Mouse (Mus musculus) lung, postnatal 0 days (tissue): ENCODE measurements around the gene Gpr183. TPM values are rescaled to one million over a fixed set of nuclear protein-coding genes. Genes with fewer than 3 reads are reported as not detected.

Experiments used
- ATAC-seq: fragments of 200-750 bp; cut with Nextera tagmentation; 2 replicates; pipeline ENCODE4 v1.8.0; 2017; ENCODE audit warnings: moderate library complexity
- DNase-seq: peaks from one replicate; pipeline ENCODE4 v3.0.0-alpha.2; 2016; ENCODE audit warnings: low spot score
- H3K27ac ChIP-seq: fragments of 300-500 bp; sonication (generic); 2 replicates; pipeline ENCODE4 v1.5.1; 2014; ENCODE audit warnings: antibody characterized with exemption, mild to moderate bottlenecking, low read length, mixed read lengths
- H3K27me3 ChIP-seq: fragments of 300-500 bp; sonication (generic); replicated peaks from 2 replicates; pipeline ENCODE4 v1.6.1; 2014; ENCODE audit warnings: low read length, mixed read lengths; ENCODE audit not compliant: insufficient read depth
- H3K36me3 ChIP-seq: fragments of 300-500 bp; sonication (generic); 2 replicates; pipeline ENCODE4 v1.6.1; 2014; ENCODE audit warnings: low read length, mixed read lengths; ENCODE audit not compliant: insufficient read depth
- H3K4me1 ChIP-seq: fragments of 300-500 bp; sonication (generic); 2 replicates; pipeline ENCODE4 v1.6.1; 2014; ENCODE audit warnings: antibody characterized with exemption, low read depth, low read length, mixed read lengths; ENCODE audit not compliant: insufficient read depth
- H3K4me2 ChIP-seq: fragments of 300-500 bp; sonication (generic); replicated peaks from 2 replicates; pipeline ENCODE4 v1.6.1; 2014; ENCODE audit warnings: low read depth, mild to moderate bottlenecking, low read length, moderate library complexity, mixed read lengths
- H3K4me3 ChIP-seq: fragments of 300-500 bp; sonication (generic); 2 replicates; pipeline ENCODE4 v1.5.1; 2014; ENCODE audit warnings: low read depth, low read length
- H3K9ac ChIP-seq: fragments of 300-500 bp; sonication (generic); replicated peaks from 2 replicates; pipeline ENCODE4 v1.6.1; 2014; ENCODE audit warnings: low read depth, mild to moderate bottlenecking
- H3K9me3 ChIP-seq: fragments of 300-500 bp; sonication (generic); 2 replicates; pipeline ENCODE4 v1.6.1; 2016; ENCODE audit warnings: low read length, mixed read lengths
- CTCF ChIP-seq: IDR thresholded peaks from 2 replicates; pipeline ENCODE4 v1.5.1; 2016; ENCODE audit warnings: antibody characterized with exemption, mild to moderate bottlenecking
- EP300 ChIP-seq: IDR thresholded peaks from 2 replicates; pipeline ENCODE4 v1.6.1; 2016; ENCODE audit warnings: antibody characterized with exemption, mild to moderate bottlenecking, control low read depth
- WGBS: fragments of 180-500 bp; shearing (Covaris S2); extraction: QIAGEN DNeasy Blood & Tissue Kit; methylation state at CpG from one replicate; pipeline ENCODE4 v1.1.7; 2014; 5-methylcytosine and 5-hydroxymethylcytosine counted together
- polyA plus RNA-seq: library from polyadenylated mRNA; unstranded; fragments of >200 nt; fragmentation: Nextera tagmentation; extraction: Ambion mirVana; gene quantifications from 2 replicates; pipeline ENCODE4 v1.2.1, GENCODE M21; 2015

Gene Gpr183
- polyA plus RNA-seq, 1 experiment from 2014 or later = 1.6 TPM

DNA sequence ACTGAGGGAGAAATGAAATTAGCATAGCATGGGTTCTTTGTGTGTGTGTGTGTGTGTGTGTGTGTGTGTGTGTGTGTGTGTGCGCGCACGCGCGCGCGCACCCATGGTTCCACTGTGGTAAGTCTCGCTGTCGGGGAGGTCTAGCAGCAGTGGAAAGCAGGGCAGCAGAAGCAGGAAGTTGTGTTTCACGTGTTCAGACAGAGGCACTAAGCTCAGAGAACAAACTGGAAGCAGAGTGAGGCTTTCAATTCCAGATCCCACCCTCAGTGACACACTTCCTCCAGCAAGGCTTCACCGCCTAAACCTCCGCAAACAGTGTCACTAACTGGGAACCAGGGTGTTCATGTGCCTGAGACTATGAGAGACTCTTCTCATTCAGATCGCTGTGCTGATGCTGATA lies 44.5 kb upstream of the Gpr183 start:
- H3K4me1 ChIP-seq = no peaks in the 10 kb centered on the region
- no peak for TF ChIP-seq EP300
- no peak for TF ChIP-seq CTCF
- H3K9ac ChIP-seq = no peak overlapping the region
- DNase-seq = peak; percentile 49
- H3K27me3 ChIP-seq = no peaks in the 10 kb centered on the region
- H3K27ac ChIP-seq = no peak overlapping the region
- H3K4me2 ChIP-seq = no peak overlapping the region
- no peaks in the 10 kb centered on the region for H3K9me3 ChIP-seq
- H3K36me3 ChIP-seq = 0 out of 2 replicates have a peak, but pooled peaks cover 6% of the 10 kb centered on the region
- peak; percentile 9; the same call in 1 of the 2 replicates for ATAC-seq
- WGBS = 83% methylated on average over 13 of the region's 13 CpGs
- no peak overlapping the region for H3K4me3 ChIP-seq

DNA sequence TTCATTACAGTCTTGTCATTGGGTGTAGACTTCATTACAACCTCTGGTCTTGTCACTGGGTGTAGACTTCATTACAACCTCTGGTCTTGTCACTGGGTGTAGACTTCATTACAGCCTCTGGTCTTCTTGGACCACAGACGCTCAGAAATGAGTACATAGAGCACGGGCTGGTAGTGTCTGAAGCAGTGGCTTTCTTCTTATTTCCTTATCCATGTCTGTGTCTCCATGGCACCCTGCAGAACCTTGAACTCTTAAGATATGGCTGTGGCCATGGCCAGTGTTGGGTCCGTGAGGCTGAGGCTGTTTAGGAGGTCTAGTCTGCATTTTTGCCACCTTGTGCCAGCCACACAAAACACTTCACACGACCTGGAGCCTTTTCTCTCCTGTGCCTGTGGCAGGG lies 43.3 kb upstream of the Gpr183 start:
- ATAC-seq (no peak), DNase-seq (no peak)
- 90% methylated on average over 4 of the region's 4 CpGs for WGBS

GRCm38 (mm10) chr14:122003812-122004211 lies 38.8 kb upstream of the Gpr183 start:
- no peaks in the 10 kb centered on the region for H3K9me3 ChIP-seq
- H3K4me2 ChIP-seq = no peak overlapping the region
- no peaks in the 10 kb centered on the region for H3K36me3 ChIP-seq
- no peak for ATAC-seq
- no peak overlapping the region for H3K9ac ChIP-seq
- no peaks in the 10 kb centered on the region for H3K27me3 ChIP-seq
- no peak for DNase-seq
- H3K4me1 ChIP-seq = no peaks in the 10 kb centered on the region
- TF ChIP-seq EP300 (no peak), CTCF (no peak)
- no peak overlapping the region for H3K4me3 ChIP-seq
- H3K27ac ChIP-seq = no peak overlapping the region

More for the DNA sequence above, 43.3 kb upstream of the Gpr183 start:
- H3K36me3 ChIP-seq = 0 out of 2 replicates have a peak, but pooled peaks cover 6% of the 10 kb centered on the region
- H3K4me2 ChIP-seq = no peak overlapping the region
- TF ChIP-seq CTCF (no peak), EP300 (no peak)
- H3K9ac ChIP-seq = no peak overlapping the region
- H3K4me3 ChIP-seq = no peak overlapping the region
- no peak overlapping the region for H3K27ac ChIP-seq
- H3K9me3 ChIP-seq = no peaks in the 10 kb centered on the region
- no peaks in the 10 kb centered on the region for H3K4me1 ChIP-seq
- no peaks in the 10 kb centered on the region for H3K27me3 ChIP-seq

DNA sequence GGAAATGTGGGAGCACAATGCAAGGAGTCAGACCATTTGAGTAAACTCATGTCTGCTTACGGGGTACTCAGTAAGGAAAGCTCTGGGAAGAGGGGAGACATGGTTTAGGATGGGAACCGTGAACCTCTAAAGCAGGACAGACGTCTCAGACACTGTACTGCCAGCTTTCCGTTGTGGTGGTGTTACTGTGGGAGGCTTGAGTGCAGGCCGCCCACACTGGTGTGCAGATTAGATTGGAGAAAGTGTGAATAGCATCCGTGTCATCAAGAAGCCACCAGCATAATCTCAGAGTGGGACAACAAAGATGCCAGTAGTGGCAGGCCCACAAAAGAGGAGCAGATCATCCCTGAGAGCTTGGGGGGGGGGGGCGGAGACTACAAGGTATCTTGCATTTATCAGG lies 37.2 kb upstream of the Gpr183 start:
- H3K27me3 ChIP-seq = no peaks in the 10 kb centered on the region
- no peaks in the 10 kb centered on the region for H3K9me3 ChIP-seq
- no peaks in the 10 kb centered on the region for H3K4me1 ChIP-seq
- H3K36me3 ChIP-seq = no peaks in the 10 kb centered on the region
- WGBS = 87% methylated on average over 6 of the region's 7 CpGs
- TF ChIP-seq CTCF = no peak
- no peak for TF ChIP-seq EP300
- no peak overlapping the region for H3K4me3 ChIP-seq
- H3K27ac ChIP-seq = no peak overlapping the region
- H3K9ac ChIP-seq = no peak overlapping the region
- ATAC-seq = no peak
- no peak for DNase-seq
- H3K4me2 ChIP-seq = no peak overlapping the region

GRCm38 (mm10) chr14:122000346-122001105 lies 35.5 kb upstream of the Gpr183 start:
- H3K9me3 ChIP-seq = no peaks in the 10 kb centered on the region
- WGBS = 91% methylated on average over 17 of the region's 17 CpGs
- H3K9ac ChIP-seq = no peak overlapping the region
- ATAC-seq (no peak), DNase-seq (no peak)
- TF ChIP-seq EP300 = no peak
- no peak for TF ChIP-seq CTCF
- no peaks in the 10 kb centered on the region for H3K36me3 ChIP-seq
- no peaks in the 10 kb centered on the region for H3K4me1 ChIP-seq
- H3K4me3 ChIP-seq = no peak overlapping the region
- no peaks in the 10 kb centered on the region for H3K27me3 ChIP-seq
- H3K27ac ChIP-seq = no peak overlapping the region
- H3K4me2 ChIP-seq = no peak overlapping the region

- H3K9ac ChIP-seq = no peak overlapping the region
- H3K4me2 ChIP-seq = no peak overlapping the region
- DNase-seq (no peak), ATAC-seq (no peak)
- H3K4me3 ChIP-seq = no peak overlapping the region
- 65% methylated on average over 8 of the region's 8 CpGs for WGBS
- H3K4me1 ChIP-seq = no peaks in the 10 kb centered on the region
- no peaks in the 10 kb centered on the region for H3K27me3 ChIP-seq
- H3K36me3 ChIP-seq = peaks cover 7% of the 10 kb centered on the region; the same call in 1 of the 2 replicates
- H3K27ac ChIP-seq = no peak overlapping the region
- TF ChIP-seq CTCF = no peak
- no peak for TF ChIP-seq EP300
- H3K9me3 ChIP-seq = no peaks in the 10 kb centered on the region
Observed at GRCm38 (mm10) chr14:121999455-121999854, 34.5 kb upstream of the Gpr183 start.
